Mouse (Mus musculus) stomach, embryonic 14.5 days (tissue): Measurements from ENCODE around the gene Slfn14. TPM values are rescaled to one million over a fixed set of nuclear protein-coding genes. Genes with fewer than 3 reads are reported as not detected.

Experiments
- ATAC-seq: fragments of 200-750 bp; cut with Nextera tagmentation; 2 replicates; pipeline ENCODE4 v1.8.0; 2017; ENCODE audit warnings: low read depth, moderate TSS enrichment; ENCODE audit not compliant: insufficient number of reproducible peaks, insufficient read depth, low FRiP score
- H3K27ac ChIP-seq: fragments of 300-500 bp; sonication (generic); 2 replicates; pipeline ENCODE4 v1.5.1; 2014; ENCODE audit warnings: mild to moderate bottlenecking, low read length, moderate library complexity, mixed read lengths
- H3K27me3 ChIP-seq: fragments of 300-500 bp; sonication (generic); 2 replicates; pipeline ENCODE4 v1.6.1; 2014; ENCODE audit warnings: low read length, control low read depth, mixed read lengths; ENCODE audit not compliant: control insufficient read depth, insufficient read depth
- H3K36me3 ChIP-seq: fragments of 300-500 bp; sonication (generic); 2 replicates; pipeline ENCODE4 v1.6.1; 2014; ENCODE audit warnings: mild to moderate bottlenecking, control low read depth, low read length, moderate library complexity, mixed read lengths; ENCODE audit not compliant: control insufficient read depth, insufficient read depth
- H3K4me1 ChIP-seq: fragments of 300-500 bp; sonication (generic); 2 replicates; pipeline ENCODE4 v1.6.1; 2014; ENCODE audit warnings: low read length, control low read depth, mixed read lengths; ENCODE audit not compliant: control insufficient read depth, insufficient read depth
- H3K4me2 ChIP-seq: fragments of 300-500 bp; sonication (generic); replicated peaks from 2 replicates; pipeline ENCODE4 v1.6.1; 2014; ENCODE audit warnings: low read depth, low read length, control low read depth
- H3K4me3 ChIP-seq: fragments of 300-500 bp; sonication (generic); 2 replicates; pipeline ENCODE4 v1.5.1; 2014; ENCODE audit warnings: low read depth, low read length, control low read depth
- H3K9ac ChIP-seq: fragments of 300-500 bp; sonication (generic); replicated peaks from 2 replicates; pipeline ENCODE4 v1.6.1; 2014; ENCODE audit warnings: low read depth, mild to moderate bottlenecking, control low read depth, low read length, moderate library complexity, mixed read lengths
- H3K9me3 ChIP-seq: fragments of 300-500 bp; sonication (generic); 2 replicates; pipeline ENCODE4 v1.6.1; 2016; ENCODE audit warnings: low read depth, low read length, control low read depth; ENCODE audit not compliant: control insufficient read depth
- WGBS: fragments of 180-500 bp; shearing (Covaris S2); extraction: QIAGEN DNeasy Blood & Tissue Kit; methylation state at CpG from one replicate; pipeline ENCODE4 v1.1.7; 2014; 5-methylcytosine and 5-hydroxymethylcytosine counted together
- polyA plus RNA-seq: library from polyadenylated mRNA; unstranded; fragments of >200 nt; fragmentation: Nextera tagmentation; extraction: Ambion mirVana; gene quantifications from 2 replicates; pipeline ENCODE4 v1.2.1, GENCODE M21; 2014

Slfn14 gene
- polyA plus RNA-seq, 1 experiment from 2014 or later, result 0.14 TPM

DNA sequence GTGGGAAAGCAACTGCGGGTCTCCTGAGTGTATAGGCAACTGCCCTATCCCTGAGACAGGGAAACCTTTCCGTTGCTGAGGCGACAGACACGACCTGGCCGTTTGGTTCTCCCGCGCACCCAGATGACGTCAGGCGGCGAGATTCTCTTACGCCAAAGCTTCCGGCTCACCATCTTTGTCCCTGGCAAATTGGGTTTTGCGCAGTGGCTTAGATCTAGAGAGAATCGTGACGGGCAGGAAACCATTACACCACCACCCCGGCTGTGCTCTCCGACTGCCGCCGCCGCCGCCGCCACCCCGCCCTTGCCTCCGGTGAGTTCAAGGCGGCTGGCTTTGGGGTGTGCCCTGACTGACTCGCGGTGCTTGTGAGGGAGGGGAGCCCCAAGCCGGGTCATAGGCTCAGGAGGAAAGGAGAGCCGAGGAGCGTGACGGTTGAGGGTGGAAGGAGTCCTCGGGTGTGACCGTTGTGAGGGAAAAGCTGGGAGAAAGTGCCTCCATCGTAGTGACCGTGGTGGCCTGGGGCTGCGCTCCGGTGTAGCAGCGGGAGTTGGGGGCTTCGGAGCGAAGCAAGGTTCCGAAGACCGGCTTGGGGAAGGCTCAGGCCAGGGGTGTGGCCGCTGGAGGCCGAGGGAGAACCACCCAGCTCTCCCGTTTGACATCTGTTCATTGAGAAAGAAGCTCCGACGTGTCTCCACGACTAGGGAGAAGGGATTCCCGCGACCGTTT, 16.2 kb upstream of the Slfn14 start, which contains the start of gene Pex12:
Pex12 (minus strand) TSS at position 61 of the 726 bp plus-strand sequence.
- Histone ChIP-seq H3K36me3 (no peaks in the 10 kb centered on the region), H3K9me3 (no peaks in the 10 kb centered on the region), H3K4me3 (peak within 1 kb of the TSS; percentile 97), H3K27me3 (no peaks in the 10 kb centered on the region), H3K9ac (peak within 1 kb of the TSS; percentile 90), H3K4me2 (peak within 1 kb of the TSS; percentile 67), H3K27ac (peak within 1 kb of the TSS; percentile 96), H3K4me1 (peaks cover 16% of the 10 kb centered on the region)
- under 1% methylated on average over 51 of the region's 51 CpGs for WGBS
- ATAC-seq, result peak; percentile 72

- Histone ChIP-seq H3K27me3 (no peaks in the 10 kb centered on the region), H3K9ac (peak overlapping the region; percentile 90), H3K4me2 (peak overlapping the region; percentile 67), H3K4me3 (peak overlapping the region; percentile 97), H3K36me3 (no peaks in the 10 kb centered on the region; the same call in 1 of the 2 replicates), H3K9me3 (no peaks in the 10 kb centered on the region), H3K4me1 (peaks cover 18% of the 10 kb centered on the region), H3K27ac (peak overlapping the region; percentile 96)
- no peak for ATAC-seq
- 6% methylated on average over 10 of the region's 10 CpGs for WGBS
Measured at GRCm38 (mm10) chr11:83302124-83302523, 15.6 kb upstream of the Slfn14 start.

DNA sequence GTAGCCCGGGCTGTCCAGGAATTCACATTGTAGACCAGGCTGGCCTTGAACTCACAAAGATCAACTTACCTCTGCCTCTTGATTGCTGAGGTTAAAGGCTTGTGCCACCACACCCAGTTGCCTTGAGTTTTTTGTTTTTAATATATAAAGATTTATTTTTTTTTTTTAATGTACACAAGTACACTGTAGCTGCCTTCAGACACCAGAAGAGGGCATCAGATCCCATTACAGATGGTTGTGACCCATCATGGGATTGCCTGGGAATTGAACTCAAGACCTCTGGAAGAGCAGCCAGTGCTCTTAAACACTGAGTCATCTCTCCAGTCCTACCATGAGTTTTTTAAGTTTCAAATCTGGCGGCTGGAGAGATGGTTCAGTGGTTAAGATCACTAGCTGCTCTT, 14.9 kb upstream of the Slfn14 start:
- H3K4me1 ChIP-seq, result peaks cover 18% of the 10 kb centered on the region
- no peaks in the 10 kb centered on the region for H3K9me3 ChIP-seq
- peaks cover 1% of the 10 kb centered on the region for H3K36me3 ChIP-seq
- 0 out of 2 replicates have a peak overlapping the region, but pooled peaks have one; percentile 96 for H3K27ac ChIP-seq
- no peaks in the 10 kb centered on the region for H3K27me3 ChIP-seq
- ATAC-seq, result no peak
- 57% methylated on average over 2 of the region's 2 CpGs for WGBS
- H3K9ac ChIP-seq, result no peak overlapping the region
- no peak overlapping the region for H3K4me3 ChIP-seq
- H3K4me2 ChIP-seq, result peak overlapping the region; percentile 67; the same call in 1 of the 2 replicates

DNA sequence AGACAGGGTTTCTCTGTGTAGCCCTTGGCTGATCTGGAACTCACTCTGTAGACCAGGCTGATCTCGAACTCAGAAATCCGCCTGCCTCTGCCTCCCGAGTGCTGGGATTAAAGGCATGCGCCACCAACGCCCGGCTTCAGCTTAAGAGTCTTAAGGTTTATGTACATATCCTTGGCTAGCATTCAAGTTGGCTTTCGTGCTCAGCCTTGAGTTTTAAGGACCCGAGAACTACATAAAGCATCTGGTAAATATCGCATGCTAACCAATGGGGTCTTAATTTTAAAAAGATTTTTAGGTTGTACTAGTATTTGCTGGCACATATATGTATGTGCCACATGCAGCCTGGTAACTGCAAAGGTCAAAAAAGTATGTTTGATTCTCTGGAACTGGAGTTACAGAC, 13.2 kb upstream of the Slfn14 start:
- Histone ChIP-seq H3K27me3 (no peaks in the 10 kb centered on the region), H3K9ac (no peak overlapping the region), H3K4me3 (no peak overlapping the region), H3K4me2 (no peak overlapping the region), H3K4me1 (peaks cover 18% of the 10 kb centered on the region), H3K27ac (no peak overlapping the region), H3K9me3 (no peaks in the 10 kb centered on the region), H3K36me3 (peaks cover 11% of the 10 kb centered on the region)
- 85% methylated on average over 9 of the region's 9 CpGs for WGBS
- no peak for ATAC-seq

DNA sequence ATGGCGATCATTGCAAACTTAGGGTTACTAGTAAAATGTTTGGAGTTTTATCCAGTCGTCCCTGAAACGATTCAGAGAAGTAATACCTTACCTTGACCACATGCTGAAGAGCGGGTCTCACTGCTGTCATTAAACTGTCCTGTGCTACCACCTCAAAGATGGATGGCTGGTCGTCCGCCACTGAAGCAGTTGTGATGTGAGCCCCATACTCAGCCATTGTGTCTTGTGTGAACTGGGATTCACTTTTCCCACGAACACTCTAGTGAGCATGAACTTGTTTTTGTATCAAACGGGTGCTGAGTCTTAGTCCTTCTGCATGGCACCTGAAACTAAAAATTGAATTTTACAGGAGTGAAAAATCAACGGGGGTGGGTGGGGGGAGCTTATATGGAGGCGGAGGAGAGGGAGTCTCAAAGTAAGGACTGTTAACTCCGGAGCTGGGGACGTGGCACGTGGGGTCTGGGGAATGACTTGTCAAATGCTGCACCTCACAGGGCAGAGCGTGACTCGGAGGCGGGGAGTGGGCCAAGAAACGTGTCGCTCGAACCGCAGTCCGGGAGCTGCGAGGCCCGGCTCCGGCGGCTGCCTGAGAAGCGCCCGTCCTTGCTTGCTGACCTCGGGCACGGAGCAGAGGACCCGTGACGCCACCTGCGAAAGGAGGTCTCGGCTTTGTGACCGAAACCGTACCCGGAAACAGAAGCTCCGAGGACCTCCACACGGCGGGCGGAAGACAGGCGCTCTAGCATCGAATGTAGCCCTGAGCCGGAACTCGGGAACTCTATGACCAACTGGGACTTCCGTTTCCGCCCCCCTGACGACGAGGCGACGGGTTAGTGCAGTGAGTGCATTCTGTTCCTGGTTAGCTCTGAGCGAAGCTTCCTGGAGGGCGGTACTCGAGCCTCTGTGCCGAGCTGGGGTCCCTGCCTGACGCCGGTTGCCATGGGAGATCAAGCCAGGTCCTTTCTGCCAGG, 12.0 kb upstream of the Slfn14 start, which contains the start of gene Ap2b1:
Ap2b1 (plus strand) TSS at position 800 of the 971 bp plus-strand sequence.
- Histone ChIP-seq H3K27me3 (no peaks in the 10 kb centered on the region), H3K4me1 (peaks cover 11% of the 10 kb centered on the region; the same call in 1 of the 2 replicates), H3K27ac (peak within 1 kb of the TSS; percentile 92), H3K4me2 (peak within 1 kb of the TSS; percentile 84), H3K9me3 (no peaks in the 10 kb centered on the region), H3K4me3 (peak within 1 kb of the TSS; percentile 72), H3K36me3 (peaks cover 11% of the 10 kb centered on the region), H3K9ac (peak within 1 kb of the TSS; percentile 73)
- WGBS, result 2% methylated on average over 56 of the region's 56 CpGs
- ATAC-seq, result peak; percentile 92

GRCm38 (mm10) chr11:83297816-83298215, 11.3 kb upstream of the Slfn14 start:
- H3K4me2 ChIP-seq, result peak overlapping the region; percentile 84
- H3K9me3 ChIP-seq, result no peaks in the 10 kb centered on the region
- ATAC-seq, result no peak
- WGBS, result 79% methylated on average over 6 of the region's 6 CpGs
- no peaks in the 10 kb centered on the region for H3K27me3 ChIP-seq
- no peak overlapping the region for H3K27ac ChIP-seq
- peak overlapping the region; percentile 73 for H3K9ac ChIP-seq
- H3K4me1 ChIP-seq, result peaks cover 16% of the 10 kb centered on the region; the same call in 1 of the 2 replicates
- H3K4me3 ChIP-seq, result peak overlapping the region; percentile 72
- H3K36me3 ChIP-seq, result peaks cover 11% of the 10 kb centered on the region

DNA sequence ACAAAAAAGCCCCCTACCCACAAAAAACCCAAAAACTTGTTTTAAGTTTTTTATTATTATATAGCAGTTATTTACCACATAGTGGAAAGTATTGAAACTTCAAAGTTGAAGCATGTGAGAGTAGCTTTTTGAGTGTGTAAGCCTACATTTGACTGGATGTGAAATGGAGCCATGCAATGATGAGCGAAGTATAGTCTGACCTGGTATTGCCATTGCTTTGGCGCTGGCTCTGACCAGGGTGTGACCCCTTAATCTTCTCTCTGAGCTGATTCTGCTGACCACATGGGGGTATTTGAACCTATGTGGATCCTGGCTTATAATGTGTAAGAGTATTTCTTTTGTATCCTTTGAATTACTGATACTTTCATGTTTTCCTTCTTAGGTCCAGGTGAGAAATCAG, 7.6 kb upstream of the Slfn14 start:
- 89% methylated on average over 2 of the region's 2 CpGs for WGBS
- no peak for ATAC-seq
- H3K9me3 ChIP-seq, result no peaks in the 10 kb centered on the region
- peaks cover 20% of the 10 kb centered on the region; the same call in 1 of the 2 replicates for H3K4me1 ChIP-seq
- no peak overlapping the region for H3K4me2 ChIP-seq
- no peak overlapping the region for H3K4me3 ChIP-seq
- no peak overlapping the region for H3K9ac ChIP-seq
- H3K27ac ChIP-seq, result no peak overlapping the region
- peaks cover 11% of the 10 kb centered on the region for H3K36me3 ChIP-seq
- H3K27me3 ChIP-seq, result no peaks in the 10 kb centered on the region

- Histone ChIP-seq H3K36me3 (peaks cover 11% of the 10 kb centered on the region), H3K4me1 (peaks cover 18% of the 10 kb centered on the region; the same call in 1 of the 2 replicates), H3K27me3 (no peaks in the 10 kb centered on the region), H3K4me2 (peak overlapping the region; percentile 54), H3K4me3 (peak overlapping the region; percentile 43), H3K9me3 (no peaks in the 10 kb centered on the region), H3K27ac (no peak overlapping the region), H3K9ac (0 out of 2 replicates have a peak overlapping the region, but pooled peaks have one; percentile 60)
- WGBS, result 93% methylated on average over 1 of the region's 1 CpGs
- ATAC-seq, result no peak
Measured at GRCm38 (mm10) chr11:83293182-83293581, 6.7 kb upstream of the Slfn14 start.
